Mouse (Mus musculus) liver, embryonic 14.5 days (tissue): ENCODE measurements around the gene Foxj2. TPM values are rescaled to one million over a fixed set of nuclear protein-coding genes. Genes with fewer than 3 reads are reported as not detected.

Source experiments
- ATAC-seq: fragments of 200-750 bp; cut with Nextera tagmentation; 2 replicates; pipeline ENCODE4 v1.8.0; 2017; ENCODE audit warnings: moderate number of reproducible peaks, mild to moderate bottlenecking, moderate library complexity; ENCODE audit not compliant: insufficient read depth
- DNase-seq, 3 experiments: peaks; one replicate each; pipeline ENCODE4 v3.0.0-alpha.2; 2012 to 2013; ENCODE audit warnings: low read depth in 3 of 3, low spot score in 3 of 3
- H3K27ac ChIP-seq: fragments of 300-500 bp; sonication (generic); 2 replicates; pipeline ENCODE4 v1.5.1; 2014; ENCODE audit warnings: moderate library complexity, mild to moderate bottlenecking, control low read depth, inconsistent platforms
- H3K27me3 ChIP-seq: fragments of 300-500 bp; sonication (generic); 2 replicates; pipeline ENCODE4 v1.6.1; 2014; ENCODE audit warnings: mild to moderate bottlenecking, low read length, moderate library complexity; ENCODE audit not compliant: control insufficient read depth, insufficient read depth
- H3K36me3 ChIP-seq: fragments of 300-500 bp; sonication (generic); replicated peaks from 2 replicates; pipeline ENCODE4 v1.6.1; 2014; ENCODE audit warnings: low read depth; ENCODE audit not compliant: control insufficient read depth, insufficient read depth
- H3K4me1 ChIP-seq, 2 experiments: fragments of 200-500 bp in 1 of 2; fragments of 300-500 bp in 1 of 2; sonication (generic) in 1 of 2; replicated peaks; 2 replicates each; pipeline ENCODE4 v1.6.1; 2012 to 2014; ENCODE audit warnings: antibody characterized with exemption in 1 of 2, inconsistent platforms in 1 of 2, low read length in 1 of 2; ENCODE audit not compliant: control insufficient read depth in 2 of 2, insufficient read depth in 2 of 2
- H3K4me2 ChIP-seq: fragments of 300-500 bp; sonication (generic); 2 replicates; pipeline ENCODE4 v1.6.1; 2014; ENCODE audit warnings: low read depth, mild to moderate bottlenecking, control low read depth, moderate library complexity
- H3K4me3 ChIP-seq, 2 experiments: fragments of 200-500 bp in 1 of 2; fragments of 300-500 bp in 1 of 2; sonication (generic) in 1 of 2; 2 replicates each; pipeline ENCODE4 v1.5.1; 2012 to 2014; ENCODE audit warnings: low read depth in 2 of 2, low read length in 2 of 2, mild to moderate bottlenecking in 2 of 2, control low read depth in 1 of 2, inconsistent platforms in 1 of 2, moderate library complexity in 1 of 2; ENCODE audit not compliant: insufficient read depth in 1 of 2
- H3K9ac ChIP-seq: fragments of 300-500 bp; sonication (generic); replicated peaks from 2 replicates; pipeline ENCODE4 v1.6.1; 2014; ENCODE audit warnings: mild to moderate bottlenecking, control low read depth, moderate library complexity
- H3K9me3 ChIP-seq: fragments of 300-500 bp; sonication (generic); 2 replicates; pipeline ENCODE4 v1.6.1; 2016; ENCODE audit warnings: low read length, mixed read lengths; ENCODE audit not compliant: control insufficient read depth
- CTCF ChIP-seq: IDR thresholded peaks from 2 replicates; pipeline ENCODE4 v1.5.1; 2016; ENCODE audit warnings: antibody characterized with exemption, low read depth, control low read depth
- EP300 ChIP-seq: IDR thresholded peaks from 2 replicates; pipeline ENCODE4 v1.6.1; 2016; ENCODE audit warnings: antibody characterized with exemption, low read depth
- WGBS: fragments of 180-500 bp; shearing (Covaris S2); extraction: QIAGEN DNeasy Blood & Tissue Kit; methylation state at CpG from one replicate; pipeline ENCODE4 v1.1.7; 2014; ENCODE audit not compliant: insufficient replicate concordance; 5-methylcytosine and 5-hydroxymethylcytosine counted together
- polyA plus RNA-seq, 2 experiments: library from polyadenylated mRNA; depleted of rRNA in 1 of 2; stranded (reverse) in 1 of 2; unstranded in 1 of 2; fragments of >200 nt; fragmentation: Nextera tagmentation in 1 of 2; extraction: Ambion mirVana in 1 of 2; gene quantifications; 2 replicates each; pipeline versions ENCODE4 v1.2.1 to v1.2.3; 2012 to 2014

Gene Foxj2
- polyA plus RNA-seq, 2 experiments, result 1.1 to 1.3 TPM

DNA sequence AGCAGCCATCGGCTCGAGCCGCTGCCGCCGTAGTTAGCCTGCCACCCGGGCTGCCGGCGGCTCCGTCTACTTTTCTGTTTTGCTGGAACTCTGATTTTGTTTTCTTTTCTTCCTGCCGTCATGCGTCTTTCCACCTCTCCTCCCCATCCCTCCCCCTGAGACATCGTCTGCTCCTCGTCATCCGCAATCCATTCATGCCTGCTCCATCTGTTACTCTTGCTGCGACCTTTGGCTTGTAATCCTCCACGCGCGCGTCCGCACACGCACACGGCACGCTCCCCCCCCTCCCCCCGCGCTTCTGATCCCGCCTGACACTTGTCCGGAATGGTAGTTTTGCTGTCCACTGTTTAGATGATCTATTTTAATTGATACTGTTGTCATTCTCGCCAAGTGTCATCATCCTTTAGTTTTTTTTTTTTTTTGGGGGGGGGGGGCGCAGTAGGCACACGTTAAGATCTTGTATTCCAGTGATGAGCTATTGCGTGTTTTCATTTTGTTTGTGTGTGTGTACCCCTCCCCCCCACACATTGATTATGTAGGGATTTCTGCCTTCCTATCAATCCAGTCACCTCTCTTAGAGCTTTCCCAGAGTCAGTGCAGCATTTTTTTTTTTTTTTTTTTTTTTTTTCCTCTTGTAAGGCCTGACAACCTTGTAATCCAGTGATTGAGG, 55.1 kb downstream of the Foxj2 start:
- peak overlapping the region; percentile 40 for H3K27ac ChIP-seq
- H3K4me1 ChIP-seq, result peaks cover 9 to 13% of the 10 kb centered on the region in 2 experiments
- ATAC-seq (peak; percentile 68), DNase-seq (no peak)
- WGBS, result under 1% methylated on average over 31 of the region's 31 CpGs
- no peaks in the 10 kb centered on the region; the same call in none of the 2 replicates for H3K36me3 ChIP-seq
- peak overlapping the region; percentile 78 for H3K4me2 ChIP-seq
- TF ChIP-seq CTCF, result no peak
- no peak for TF ChIP-seq EP300
- no peaks in the 10 kb centered on the region for H3K9me3 ChIP-seq
- H3K4me3 ChIP-seq, result peak overlapping the region; percentile 79 to 98
- H3K27me3 ChIP-seq, result no peaks in the 10 kb centered on the region
- H3K9ac ChIP-seq, result peak overlapping the region; percentile 73

DNA sequence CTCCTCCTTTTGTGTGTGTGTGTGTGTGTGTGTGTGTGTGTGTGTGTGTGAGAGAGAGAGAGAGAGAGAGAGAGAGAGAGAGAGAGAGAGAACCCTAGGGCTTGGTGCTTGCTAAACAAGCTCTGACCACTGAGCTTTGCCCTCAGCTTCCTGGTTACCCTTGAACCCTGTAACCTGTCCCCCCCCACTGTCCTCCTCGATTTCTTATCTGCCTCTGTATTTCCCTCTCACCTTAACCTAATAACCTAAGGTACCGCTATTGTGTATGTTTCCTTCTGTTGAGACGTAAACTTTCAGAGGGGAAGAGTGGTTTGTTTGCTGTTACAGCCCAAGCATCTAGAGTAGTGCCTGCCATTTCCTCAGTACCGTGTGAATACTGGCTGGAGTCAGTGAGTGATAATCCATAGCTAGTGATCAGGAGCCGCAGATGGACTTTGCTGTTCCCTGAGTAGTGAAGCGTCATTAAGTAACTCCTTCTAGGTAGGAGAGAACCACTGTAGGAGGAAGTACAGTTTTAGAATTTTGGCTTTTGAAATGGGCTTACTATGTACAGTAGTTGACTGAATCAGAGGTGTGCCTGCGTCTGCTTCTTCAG, 59.5 kb downstream of the Foxj2 start:
- H3K4me3 ChIP-seq, result no peak overlapping the region
- H3K27me3 ChIP-seq, result no peaks in the 10 kb centered on the region
- WGBS, result 77% methylated on average over 7 of the region's 7 CpGs
- no peak overlapping the region for H3K9ac ChIP-seq
- H3K4me2 ChIP-seq, result no peak overlapping the region
- H3K36me3 ChIP-seq, result peaks cover 35% of the 10 kb centered on the region
- DNase-seq, result no peak
- no peak for ATAC-seq
- TF ChIP-seq EP300, result no peak
- no peak for TF ChIP-seq CTCF
- no peak overlapping the region for H3K27ac ChIP-seq
- no peaks in the 10 kb centered on the region for H3K9me3 ChIP-seq
- H3K4me1 ChIP-seq, result peaks cover 9 to 13% of the 10 kb centered on the region in 2 experiments

- DNase-seq, result no peak
- 81% methylated on average over 7 of the region's 7 CpGs for WGBS
- Histone ChIP-seq H3K9ac (no peak overlapping the region), H3K4me2 (no peak overlapping the region), H3K4me3 (no peak overlapping the region), H3K9me3 (no peaks in the 10 kb centered on the region), H3K27ac (no peak overlapping the region), H3K36me3 (peaks cover 38% of the 10 kb centered on the region), H3K27me3 (no peaks in the 10 kb centered on the region), H3K4me1 (peaks cover 9 to 13% of the 10 kb centered on the region in 2 experiments)
- peak; percentile 24; the same call in 1 of the 2 replicates for ATAC-seq
- TF ChIP-seq CTCF, result no peak
Measured at GRCm38 (mm10) chr6:122879781-122880505, 60.2 kb downstream of the Foxj2 start.

DNA sequence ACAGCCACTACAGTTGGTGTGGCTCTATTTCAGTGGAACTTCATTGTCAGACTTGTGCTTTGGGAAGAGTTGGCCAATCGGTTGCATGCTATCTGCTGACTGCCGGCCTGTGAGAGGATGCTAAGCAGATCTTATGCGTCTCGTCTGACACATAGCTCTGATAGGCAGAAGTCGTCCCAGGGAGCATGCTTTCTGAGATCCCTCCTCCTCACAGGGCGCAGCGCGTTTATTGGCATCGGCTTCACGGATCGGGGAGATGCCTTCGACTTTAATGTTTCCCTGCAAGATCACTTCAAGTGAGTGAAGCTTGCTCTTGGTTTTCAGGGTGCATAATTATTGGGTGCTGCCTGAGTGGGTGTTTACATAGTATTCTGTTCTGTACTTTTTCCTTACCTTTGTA, 61.6 kb downstream of the Foxj2 start:
- Histone ChIP-seq H3K27me3 (no peaks in the 10 kb centered on the region), H3K36me3 (peaks cover 48% of the 10 kb centered on the region), H3K9ac (no peak overlapping the region), H3K4me1 (peaks cover 0 to 2% of the 10 kb centered on the region in 2 experiments; a peak in 1 of 4 replicates), H3K9me3 (no peaks in the 10 kb centered on the region), H3K4me2 (no peak overlapping the region), H3K4me3 (no peak overlapping the region), H3K27ac (no peak overlapping the region)
- no peak for DNase-seq
- ATAC-seq, result no peak
- TF ChIP-seq EP300 (no peak), CTCF (no peak)
- WGBS, result 90% methylated on average over 12 of the region's 12 CpGs

DNA sequence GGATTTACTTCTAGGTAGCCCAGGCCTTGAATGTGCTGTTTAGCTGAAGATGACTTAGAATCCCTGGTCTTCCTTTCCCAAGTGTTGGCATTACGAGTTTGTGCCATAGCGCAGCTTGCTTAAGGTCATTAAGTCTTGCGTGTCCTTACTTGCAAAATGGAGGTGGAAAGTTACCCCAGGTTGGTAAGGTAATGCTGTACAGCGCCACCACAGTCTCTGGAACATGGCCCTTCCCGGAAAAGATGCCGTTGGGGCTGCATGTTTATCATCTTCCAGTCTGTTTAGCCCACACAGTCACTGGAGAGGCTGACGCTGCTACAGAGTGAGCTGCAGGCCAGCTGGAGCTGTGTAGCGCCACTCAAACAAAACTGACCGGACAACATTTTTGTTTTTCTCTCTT, 63.9 kb downstream of the Foxj2 start:
- no peak for DNase-seq
- ATAC-seq, result no peak
- Histone ChIP-seq H3K4me3 (no peak overlapping the region), H3K9me3 (no peaks in the 10 kb centered on the region), H3K9ac (no peak overlapping the region), H3K4me1 (no peaks in the 10 kb centered on the region), H3K27me3 (no peaks in the 10 kb centered on the region), H3K27ac (no peak overlapping the region), H3K4me2 (no peak overlapping the region), H3K36me3 (peaks cover 69% of the 10 kb centered on the region)
- TF ChIP-seq CTCF (no peak), EP300 (no peak)
- 85% methylated on average over 9 of the region's 9 CpGs for WGBS
